Mouse (Mus musculus) lung, embryonic 14.5 days (tissue): ENCODE measurements at regions not wholly inside any gene's neighbourhood (a gene's known extent, or its start where the extent isn't known, plus 50 kb on each side); places are given as distances from the start of the nearest gene placed in this dataset.

Experiments used
- ATAC-seq: fragments of 200-750 bp; cut with Nextera tagmentation; 2 replicates; pipeline ENCODE4 v1.8.0; 2017; ENCODE audit warnings: mild to moderate bottlenecking, moderate TSS enrichment, moderate library complexity; ENCODE audit not compliant: insufficient read depth
- DNase-seq: peaks from one replicate; pipeline ENCODE4 v3.0.0-alpha.2; 2015
- H3K27ac ChIP-seq: fragments of 300-500 bp; sonication (generic); 2 replicates; pipeline ENCODE4 v1.5.1; 2014; ENCODE audit warnings: low read depth, mild to moderate bottlenecking, moderate library complexity
- H3K27me3 ChIP-seq: fragments of 300-500 bp; sonication (generic); 2 replicates; pipeline ENCODE4 v1.6.1; 2014; ENCODE audit warnings: low read length, control low read depth; ENCODE audit not compliant: insufficient read depth
- H3K36me3 ChIP-seq: fragments of 300-500 bp; sonication (generic); 2 replicates; pipeline ENCODE4 v1.6.1; 2014; ENCODE audit warnings: control low read depth; ENCODE audit not compliant: insufficient read depth
- H3K4me1 ChIP-seq: fragments of 300-500 bp; sonication (generic); 2 replicates; pipeline ENCODE4 v1.6.1; 2014; ENCODE audit warnings: antibody characterized with exemption, control low read depth; ENCODE audit not compliant: insufficient read depth
- H3K4me2 ChIP-seq: fragments of 300-500 bp; sonication (generic); 2 replicates; pipeline ENCODE4 v1.6.1; 2014; ENCODE audit warnings: mild to moderate bottlenecking
- H3K4me3 ChIP-seq: fragments of 300-500 bp; sonication (generic); 2 replicates; pipeline ENCODE4 v1.5.1; 2014; ENCODE audit warnings: low read depth, low read length
- H3K9ac ChIP-seq: fragments of 300-500 bp; sonication (generic); 2 replicates; pipeline ENCODE4 v1.6.1; 2014
- H3K9me3 ChIP-seq: fragments of 300-500 bp; sonication (generic); 2 replicates; pipeline ENCODE4 v1.6.1; 2016; ENCODE audit warnings: low read depth, low read length, control low read depth
- CTCF ChIP-seq: IDR thresholded peaks from 2 replicates; pipeline ENCODE4 v1.5.1; 2016; ENCODE audit warnings: antibody characterized with exemption, low read depth
- WGBS: fragments of 180-500 bp; shearing (Covaris S2); extraction: QIAGEN DNeasy Blood & Tissue Kit; methylation state at CpG from one replicate; pipeline ENCODE4 v1.1.7; 2014; 5-methylcytosine and 5-hydroxymethylcytosine counted together

DNA sequence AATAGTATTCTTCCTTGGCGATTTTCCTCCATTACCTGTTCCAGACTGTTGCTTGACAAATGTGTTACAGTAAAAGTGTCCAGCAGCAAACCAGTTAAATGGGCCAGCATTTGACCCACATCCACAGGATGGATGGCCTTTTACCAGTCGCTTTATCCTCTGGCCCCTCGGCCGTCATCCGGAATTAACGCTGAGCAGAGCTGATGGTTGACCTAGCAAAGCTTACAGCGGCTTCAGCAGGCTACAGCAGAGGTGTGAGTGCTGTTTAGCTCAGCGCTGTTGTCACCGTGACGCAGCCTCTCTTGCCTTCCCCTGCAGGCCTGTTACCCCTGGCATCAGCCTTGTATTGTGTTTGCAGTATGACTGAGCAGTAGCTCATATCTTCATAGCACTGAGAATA lies 159.8 kb upstream of the Eif4g2 start:
- ATAC-seq (no peak), DNase-seq (no peak)
- H3K4me2 ChIP-seq, result no peak overlapping the region
- H3K4me1 ChIP-seq, result no peaks in the 10 kb centered on the region
- no peaks in the 10 kb centered on the region for H3K27me3 ChIP-seq
- H3K9me3 ChIP-seq, result no peaks in the 10 kb centered on the region
- H3K9ac ChIP-seq, result no peak overlapping the region
- H3K4me3 ChIP-seq, result no peak overlapping the region
- no peak for TF ChIP-seq CTCF
- H3K27ac ChIP-seq, result no peak overlapping the region
- 48% methylated on average over 10 of the region's 10 CpGs for WGBS
- H3K36me3 ChIP-seq, result no peaks in the 10 kb centered on the region

DNA sequence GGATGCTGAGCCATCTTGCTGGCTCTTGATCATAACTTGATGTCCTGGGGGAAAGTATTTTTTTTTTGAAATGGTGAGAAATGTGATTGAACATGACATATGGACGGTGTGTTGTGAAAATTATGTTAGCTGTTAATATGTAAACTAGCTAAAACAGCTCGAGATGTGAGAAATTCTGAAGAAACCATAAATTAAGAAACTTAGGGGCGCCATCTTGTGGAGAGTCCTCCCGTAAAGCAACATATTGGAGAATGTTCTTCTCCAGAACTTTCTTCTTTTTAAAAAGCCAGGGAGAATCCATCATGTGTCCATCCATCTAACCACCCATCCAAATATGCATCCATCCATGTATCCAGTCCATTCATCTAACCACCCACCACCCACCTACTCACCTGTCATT lies 158.7 kb upstream of the Eif4g2 start:
- Histone ChIP-seq H3K36me3 (no peaks in the 10 kb centered on the region), H3K4me3 (no peak overlapping the region), H3K4me2 (no peak overlapping the region), H3K4me1 (no peaks in the 10 kb centered on the region), H3K27me3 (no peaks in the 10 kb centered on the region), H3K9me3 (0 out of 2 replicates have a peak, but pooled peaks cover under 1% of the 10 kb centered on the region), H3K9ac (no peak overlapping the region), H3K27ac (no peak overlapping the region)
- WGBS, result 37% methylated on average over 4 of the region's 4 CpGs
- DNase-seq, result peak; percentile 77
- ATAC-seq, result no peak
- TF ChIP-seq CTCF, result peak; percentile 52

DNA sequence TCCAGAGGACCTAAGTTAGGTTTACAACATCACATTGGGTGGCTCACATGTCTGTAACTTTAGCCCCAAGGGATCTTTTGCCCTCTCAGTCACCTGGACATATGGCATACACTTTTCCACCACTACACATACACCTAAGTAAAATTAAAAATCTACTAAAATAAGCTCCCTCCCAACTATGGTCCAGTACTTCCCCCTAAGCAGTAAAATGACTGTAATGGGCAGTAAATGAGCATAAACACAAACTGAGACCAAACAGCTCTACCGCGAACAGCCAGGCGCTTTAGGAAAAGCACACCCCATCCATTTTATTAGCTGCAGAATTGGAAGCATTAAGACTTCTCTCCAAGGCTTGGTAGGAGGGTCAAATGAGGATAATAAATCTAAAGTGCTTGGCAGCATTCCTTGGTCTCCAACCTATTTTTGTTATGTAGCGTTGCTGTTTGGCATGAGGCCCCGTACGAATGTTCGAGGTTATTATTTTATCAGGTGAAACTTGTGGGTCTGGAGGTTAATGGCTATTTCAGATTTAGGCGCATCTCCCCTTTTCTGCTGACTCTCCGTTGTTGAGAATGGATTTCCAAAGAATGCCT lies 157.5 kb upstream of the Eif4g2 start:
- no peaks in the 10 kb centered on the region for H3K27me3 ChIP-seq
- H3K4me3 ChIP-seq, result no peak overlapping the region
- H3K9me3 ChIP-seq, result 0 out of 2 replicates have a peak, but pooled peaks cover 6% of the 10 kb centered on the region
- peak; percentile 80 for DNase-seq
- no peak overlapping the region for H3K27ac ChIP-seq
- 51% methylated on average over 9 of the region's 9 CpGs for WGBS
- H3K4me1 ChIP-seq, result no peaks in the 10 kb centered on the region
- no peak for TF ChIP-seq CTCF
- H3K9ac ChIP-seq, result no peak overlapping the region
- no peak for ATAC-seq
- no peaks in the 10 kb centered on the region for H3K36me3 ChIP-seq
- H3K4me2 ChIP-seq, result no peak overlapping the region

DNA sequence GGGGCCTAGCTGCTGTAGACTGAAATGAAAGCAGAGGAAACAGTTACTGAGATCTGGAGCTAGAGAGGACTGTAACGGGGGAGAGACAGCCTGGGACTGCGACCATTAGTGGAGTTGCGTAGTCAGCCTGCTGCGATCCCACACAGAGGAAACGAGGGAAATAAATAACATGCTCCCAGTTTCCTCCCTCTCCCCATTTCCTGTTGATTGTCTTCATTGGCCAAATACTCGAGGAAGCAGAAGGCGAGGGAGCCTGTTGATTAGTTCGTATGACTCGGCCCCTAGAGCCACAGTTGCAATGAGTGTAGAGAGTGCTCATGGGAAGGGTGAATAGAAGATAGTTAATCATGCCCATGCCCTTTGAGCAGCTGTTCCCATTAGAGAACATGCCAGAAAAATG lies 155.0 kb upstream of the Eif4g2 start:
- no peak for TF ChIP-seq CTCF
- no peak overlapping the region for H3K4me3 ChIP-seq
- H3K4me2 ChIP-seq, result no peak overlapping the region
- DNase-seq (peak; percentile 47), ATAC-seq (no peak)
- H3K9ac ChIP-seq, result no peak overlapping the region
- H3K9me3 ChIP-seq, result 0 out of 2 replicates have a peak, but pooled peaks cover 6% of the 10 kb centered on the region
- 49% methylated on average over 9 of the region's 9 CpGs for WGBS
- H3K27ac ChIP-seq, result peak overlapping the region; percentile 64; the same call in 1 of the 2 replicates
- H3K4me1 ChIP-seq, result no peaks in the 10 kb centered on the region
- no peaks in the 10 kb centered on the region for H3K27me3 ChIP-seq
- H3K36me3 ChIP-seq, result no peaks in the 10 kb centered on the region

GRCm38 (mm10) chr7:111230630-111231029 lies 147.8 kb upstream of the Eif4g2 start:
- no peak for DNase-seq
- Histone ChIP-seq H3K4me3 (no peak overlapping the region), H3K27ac (no peak overlapping the region), H3K36me3 (no peaks in the 10 kb centered on the region), H3K9me3 (no peaks in the 10 kb centered on the region), H3K4me2 (no peak overlapping the region), H3K27me3 (no peaks in the 10 kb centered on the region), H3K9ac (no peak overlapping the region), H3K4me1 (0 out of 2 replicates have a peak, but pooled peaks cover 3% of the 10 kb centered on the region)
- 55% methylated on average over 2 of the region's 2 CpGs for WGBS
- TF ChIP-seq CTCF, result no peak
- ATAC-seq, result no peak

- no peak overlapping the region for H3K9ac ChIP-seq
- 52% methylated on average over 3 of the region's 3 CpGs for WGBS
- H3K9me3 ChIP-seq, result no peaks in the 10 kb centered on the region
- ATAC-seq (no peak), DNase-seq (no peak)
- H3K27me3 ChIP-seq, result no peaks in the 10 kb centered on the region
- no peak overlapping the region for H3K4me3 ChIP-seq
- no peak for TF ChIP-seq CTCF
- H3K36me3 ChIP-seq, result no peaks in the 10 kb centered on the region
- 0 out of 2 replicates have a peak, but pooled peaks cover 3% of the 10 kb centered on the region for H3K4me1 ChIP-seq
- H3K4me2 ChIP-seq, result no peak overlapping the region
- H3K27ac ChIP-seq, result no peak overlapping the region
Measured at GRCm38 (mm10) chr7:111227082-111227481, 144.3 kb upstream of the Eif4g2 start.

DNA sequence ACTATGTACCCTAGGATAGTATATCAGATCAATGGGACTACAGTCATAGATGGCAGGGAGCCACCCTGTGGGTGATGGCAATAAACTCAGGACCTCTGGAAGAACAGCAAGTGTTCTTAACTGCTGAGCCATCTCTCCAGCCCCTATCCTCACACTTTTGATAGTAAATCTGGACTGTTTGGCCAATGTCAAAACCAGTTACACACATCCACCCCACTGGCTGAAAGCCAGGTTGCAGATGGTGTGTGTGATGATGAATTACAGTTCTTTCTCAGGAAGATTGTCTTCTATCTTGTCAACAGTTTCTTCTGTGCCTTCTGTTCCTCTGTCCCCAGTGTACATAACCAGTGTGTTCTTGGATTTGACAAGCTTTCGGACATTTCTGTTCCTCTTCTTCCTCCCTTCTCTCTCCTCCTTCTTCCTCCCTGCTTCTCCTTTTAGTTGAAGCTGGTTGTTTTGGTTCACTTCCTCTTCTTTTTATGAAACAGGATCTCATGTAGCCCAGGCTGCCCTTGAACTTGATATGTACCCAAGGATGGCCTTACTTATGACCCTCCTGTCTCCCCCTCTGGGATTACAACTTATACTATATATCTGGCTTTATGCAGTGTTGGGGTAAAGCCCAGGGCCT lies 143.3 kb upstream of the Eif4g2 start:
- Histone ChIP-seq H3K9ac (no peak overlapping the region), H3K4me1 (0 out of 2 replicates have a peak, but pooled peaks cover 3% of the 10 kb centered on the region), H3K27ac (no peak overlapping the region), H3K36me3 (no peaks in the 10 kb centered on the region), H3K4me2 (no peak overlapping the region), H3K27me3 (no peaks in the 10 kb centered on the region), H3K4me3 (no peak overlapping the region), H3K9me3 (no peaks in the 10 kb centered on the region)
- 67% methylated on average over 1 of the region's 1 CpGs for WGBS
- TF ChIP-seq CTCF, result no peak
- DNase-seq (peak; percentile 53), ATAC-seq (no peak)
